Mouse (Mus musculus): ENCODE results near the gene Ltb.

The Ltb gene

DNA sequence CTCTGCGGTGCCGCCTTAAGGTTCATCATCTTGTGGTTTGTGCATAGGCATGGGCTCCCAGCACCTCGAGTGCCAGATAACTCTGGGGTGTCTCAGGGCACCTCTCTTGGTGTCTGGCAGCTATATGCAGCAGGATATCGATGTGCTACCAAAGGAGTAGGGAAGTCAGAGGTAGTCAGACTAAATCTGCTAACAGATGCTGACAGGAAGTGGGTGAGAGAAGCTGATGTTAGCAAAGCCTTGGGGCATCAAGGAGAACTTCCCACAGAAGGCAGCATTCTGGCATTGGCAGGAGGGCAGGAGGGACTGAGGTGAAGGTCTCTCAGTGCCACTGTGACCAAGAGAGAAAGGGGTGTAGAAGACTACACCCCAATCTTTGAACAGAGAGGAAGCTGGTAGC, 4.1 kb upstream of the Ltb start:
- ATAC-seq (ENCODE audit: insufficient number of reproducible peaks, low FRiP score, low TSS enrichment): no peak

DNA sequence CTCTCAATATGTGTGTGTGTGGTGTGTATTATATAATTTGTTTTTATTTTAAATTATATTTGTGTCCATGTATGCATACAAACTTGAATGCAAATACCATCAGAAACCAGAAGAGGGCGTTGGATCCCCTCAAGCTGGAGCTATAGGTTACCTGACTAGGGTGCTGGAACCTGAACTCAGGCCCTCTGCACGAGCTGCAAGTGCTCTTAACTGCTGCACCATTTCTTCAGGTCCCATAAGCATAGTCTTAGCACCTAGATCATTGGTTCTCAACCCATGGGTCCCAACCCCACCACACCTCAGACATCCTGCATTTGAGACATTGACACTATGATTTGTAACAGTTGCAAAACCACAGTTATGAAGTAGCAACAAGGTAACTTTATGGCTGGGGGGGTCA, 2.5 kb upstream of the Ltb start:
- no peak for ATAC-seq (ENCODE audit: insufficient number of reproducible peaks, low FRiP score, low TSS enrichment)

DNA sequence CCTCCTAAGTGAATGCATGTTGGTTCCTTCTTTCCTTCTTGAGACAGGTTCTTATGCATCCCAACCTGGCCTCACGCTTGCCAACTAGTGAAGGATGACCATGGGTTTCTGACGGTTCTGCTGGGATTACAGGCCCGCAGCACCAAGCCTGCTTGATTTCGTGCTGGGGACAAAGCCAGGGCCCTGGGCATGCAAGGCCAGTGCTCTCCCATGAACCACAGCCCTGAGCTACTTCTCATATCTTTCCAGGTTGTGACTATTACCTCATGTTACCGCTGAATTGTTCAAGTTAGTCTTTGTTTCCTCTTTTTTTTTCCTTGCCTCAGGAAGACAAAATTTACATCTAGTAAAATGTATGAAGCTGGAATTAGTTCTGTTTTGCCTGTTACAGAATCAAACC, 1.3 kb upstream of the Ltb start:
- ATAC-seq (ENCODE audit: insufficient number of reproducible peaks, low FRiP score, low TSS enrichment): no peak

DNA sequence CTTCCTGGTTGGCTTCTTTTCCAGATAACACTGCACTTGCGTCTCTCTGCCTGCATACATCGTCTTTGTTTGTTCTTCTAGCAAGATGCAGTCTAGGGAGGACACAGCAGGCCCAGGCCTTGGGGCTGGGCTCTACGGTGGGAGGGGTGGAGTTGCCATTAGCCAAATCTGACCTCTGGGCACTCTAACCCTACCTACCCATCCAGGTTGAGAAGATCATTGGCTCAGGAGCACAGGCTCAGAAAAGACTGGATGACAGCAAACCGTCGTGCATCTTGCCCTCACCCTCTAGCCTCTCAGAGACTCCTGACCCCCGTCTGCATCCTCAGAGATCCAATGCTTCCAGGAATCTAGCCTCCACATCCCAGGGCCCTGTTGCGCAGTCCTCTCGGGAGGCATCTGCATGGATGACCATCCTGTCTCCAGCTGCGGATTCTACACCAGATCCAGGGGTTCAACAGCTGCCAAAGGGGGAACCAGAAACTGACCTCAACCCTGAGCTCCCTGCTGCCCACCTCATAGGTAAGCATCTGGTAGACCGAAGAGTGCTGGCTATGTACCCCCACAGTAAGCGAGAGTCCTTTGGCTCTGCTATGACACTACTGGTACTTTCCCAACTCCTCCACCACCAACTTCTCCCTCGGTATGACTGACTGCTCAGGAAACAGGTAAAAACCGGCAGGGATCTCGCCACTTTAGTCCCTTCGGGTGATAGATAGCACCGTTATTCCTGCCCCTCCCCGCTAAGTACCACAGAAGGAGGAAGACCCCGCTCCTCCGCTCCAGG, 798 bp downstream of the Ltb start:
- no peak for ATAC-seq (ENCODE audit: insufficient number of reproducible peaks, low FRiP score, low TSS enrichment)

DNA sequence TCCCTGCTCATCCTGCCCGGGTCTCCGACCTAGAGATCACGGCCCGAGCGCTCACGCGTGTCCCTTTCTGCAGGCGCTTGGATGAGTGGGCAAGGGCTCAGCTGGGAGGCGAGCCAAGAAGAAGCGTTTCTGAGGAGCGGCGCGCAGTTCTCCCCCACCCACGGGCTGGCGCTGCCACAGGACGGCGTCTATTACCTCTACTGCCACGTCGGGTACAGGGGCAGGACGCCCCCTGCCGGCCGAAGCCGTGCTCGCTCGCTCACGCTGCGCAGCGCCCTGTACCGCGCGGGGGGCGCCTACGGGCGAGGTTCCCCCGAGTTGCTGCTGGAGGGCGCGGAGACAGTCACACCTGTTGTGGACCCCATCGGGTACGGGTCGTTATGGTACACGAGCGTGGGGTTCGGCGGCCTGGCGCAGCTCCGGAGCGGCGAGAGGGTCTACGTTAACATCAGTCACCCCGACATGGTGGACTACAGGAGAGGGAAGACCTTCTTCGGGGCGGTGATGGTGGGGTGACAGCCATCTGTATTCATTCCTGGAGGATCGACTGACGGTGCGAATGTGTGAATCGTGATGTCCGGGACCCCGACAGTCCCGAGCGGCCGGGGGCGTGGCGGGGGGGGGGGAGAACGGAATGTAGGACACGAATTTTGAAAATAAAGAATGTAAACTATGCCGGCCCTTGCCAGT, 1.5 kb downstream of the Ltb start:
- no peak for ATAC-seq (ENCODE audit: insufficient number of reproducible peaks, low FRiP score, low TSS enrichment)

DNA sequence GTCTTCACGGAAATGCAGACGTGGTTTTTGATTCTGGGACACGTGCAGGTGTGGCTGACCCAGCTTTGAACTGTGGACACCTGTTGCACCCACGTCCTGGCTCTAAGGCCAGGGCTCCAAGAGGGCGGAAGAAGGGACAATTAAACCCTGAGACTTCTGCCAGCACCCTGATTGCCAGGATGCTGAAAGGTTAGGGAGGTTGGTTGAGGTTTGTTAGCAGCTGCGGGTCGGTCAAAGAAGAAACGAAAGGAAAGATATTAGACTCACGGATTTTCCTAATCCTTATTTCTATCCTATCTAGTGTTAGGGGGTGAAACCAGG, 2.0 kb downstream of the Ltb start:
- ATAC-seq (ENCODE audit: insufficient number of reproducible peaks, low FRiP score, low TSS enrichment): no peak

DNA sequence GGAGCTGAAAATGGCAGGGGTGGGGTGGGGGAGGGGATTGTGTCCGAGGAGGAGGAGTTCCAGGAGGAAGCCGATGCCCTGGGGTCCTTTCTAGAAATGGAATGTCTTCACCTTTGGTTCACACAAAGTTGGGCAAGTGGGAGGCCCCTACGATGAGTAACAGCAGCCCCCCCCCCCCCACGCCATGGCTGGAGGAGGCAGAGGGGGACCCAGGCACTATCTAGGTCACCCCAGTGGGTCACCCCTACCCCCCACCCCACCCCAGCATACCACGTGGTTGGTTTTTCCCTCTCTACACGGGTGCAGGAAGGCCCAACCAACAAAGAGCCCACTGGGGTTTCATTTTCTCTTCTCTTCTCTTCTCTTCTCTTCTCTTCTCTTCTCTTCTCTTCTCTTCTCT, 2.9 kb downstream of the Ltb start:
- ATAC-seq (ENCODE audit: insufficient number of reproducible peaks, low FRiP score, low TSS enrichment): no peak

DNA sequence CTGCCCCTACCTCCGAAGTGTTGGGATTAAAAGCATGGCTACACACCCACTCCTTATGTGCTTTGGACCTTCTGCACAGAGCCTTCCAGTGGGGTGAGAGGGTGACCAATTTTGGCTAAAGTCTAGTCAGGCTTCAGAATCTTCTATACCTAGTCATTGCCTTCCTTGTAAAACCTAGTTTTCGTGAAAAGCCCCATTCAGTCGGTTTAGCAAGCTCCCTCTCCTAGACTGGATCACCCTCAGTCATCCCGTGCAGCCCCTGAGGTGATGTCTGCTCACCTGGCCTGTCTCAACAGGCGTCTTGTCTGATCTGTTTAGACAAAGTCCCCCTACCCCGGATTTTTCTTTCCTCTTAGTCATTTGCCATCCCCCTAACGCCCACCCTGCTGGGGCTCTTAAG, 3.8 kb downstream of the Ltb start:
- no peak for ATAC-seq (ENCODE audit: insufficient number of reproducible peaks, low FRiP score, low TSS enrichment)

DNA sequence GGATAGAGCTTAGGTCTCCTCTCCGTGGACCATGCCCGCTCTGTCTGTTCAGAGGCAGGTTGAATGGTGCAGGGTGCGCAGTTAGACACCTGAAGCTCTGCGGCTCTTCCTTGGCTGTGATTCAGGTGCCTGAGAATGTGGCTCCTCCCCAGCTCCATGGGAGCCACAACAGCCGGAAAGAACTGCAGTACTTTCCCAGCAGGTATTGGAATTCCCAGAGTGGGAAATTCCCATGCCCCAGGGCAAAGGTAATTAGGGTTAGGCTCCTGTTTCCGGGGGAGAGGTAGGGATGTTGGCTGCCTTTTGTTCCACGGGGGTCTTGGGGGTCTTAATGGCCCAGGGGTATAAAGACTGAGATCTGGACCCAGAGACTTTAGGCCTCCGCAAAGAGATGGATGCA, 4.7 kb downstream of the Ltb start:
- no peak for ATAC-seq (ENCODE audit: insufficient number of reproducible peaks, low FRiP score, low TSS enrichment)

DNA sequence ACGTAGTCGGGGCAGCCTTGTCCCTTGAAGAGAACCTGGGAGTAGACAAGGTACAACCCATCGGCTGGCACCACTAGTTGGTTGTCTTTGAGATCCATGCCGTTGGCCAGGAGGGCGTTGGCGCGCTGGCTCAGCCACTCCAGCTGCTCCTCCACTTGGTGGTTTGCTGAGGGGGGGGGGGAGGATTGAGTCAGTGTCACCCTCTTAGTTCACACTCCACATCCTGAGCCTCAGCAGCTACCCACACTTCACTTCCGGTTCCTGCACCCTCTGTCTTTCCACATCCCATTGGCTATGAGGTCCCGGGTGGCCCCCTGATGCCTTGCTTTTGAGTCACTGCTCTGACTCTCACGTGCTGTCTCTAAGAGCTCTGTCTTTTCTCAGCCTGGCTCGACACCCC, 6.2 kb downstream of the Ltb start:
- ATAC-seq (ENCODE audit: insufficient number of reproducible peaks, low FRiP score, low TSS enrichment): no peak

DNA sequence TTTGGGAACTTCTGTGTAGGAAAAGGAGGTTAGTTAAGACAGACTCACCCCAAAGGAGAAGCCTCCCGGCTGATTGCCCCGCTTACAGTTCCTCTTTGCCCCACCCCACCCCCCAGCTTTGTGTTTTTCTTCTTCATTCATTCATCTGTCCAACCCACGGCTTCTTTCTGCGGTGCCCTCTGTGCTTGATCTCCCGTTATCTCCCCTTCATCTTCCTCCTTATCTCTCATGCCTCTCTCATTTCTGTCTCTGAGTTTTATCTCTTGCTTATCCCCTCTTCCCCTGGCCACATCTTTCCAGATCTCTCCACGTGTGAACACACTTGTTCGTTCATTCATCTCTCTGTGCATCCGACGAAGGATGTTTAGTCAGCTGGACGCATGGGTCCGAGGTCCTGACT, 6.9 kb downstream of the Ltb start:
- ATAC-seq (ENCODE audit: insufficient number of reproducible peaks, low FRiP score, low TSS enrichment): no peak

DNA sequence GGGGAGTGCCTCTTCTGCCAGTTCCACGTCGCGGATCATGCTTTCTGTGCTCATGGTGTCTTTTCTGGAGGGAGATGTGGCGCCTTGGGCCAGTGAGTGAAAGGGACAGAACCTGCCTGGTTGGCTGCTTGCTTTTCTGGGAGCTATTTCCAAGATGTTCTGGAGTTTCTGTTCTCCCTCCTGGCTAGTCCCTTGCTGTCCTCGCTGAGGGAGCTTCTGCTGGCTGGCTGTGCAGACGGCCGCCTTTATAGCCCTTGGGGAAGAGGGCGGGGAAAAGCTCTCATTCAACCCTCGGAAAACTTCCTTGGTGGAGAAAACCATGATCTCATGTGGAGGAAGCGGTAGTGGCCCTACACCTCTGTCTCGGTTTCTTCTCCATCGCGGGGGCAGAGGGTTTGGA, 7.5 kb downstream of the Ltb start, which contains the start of gene Tnf:
Tnf (minus strand) TSS at position 221 of the 400 bp plus-strand sequence.
- ATAC-seq (ENCODE audit: insufficient number of reproducible peaks, low FRiP score, low TSS enrichment): no peak

DNA sequence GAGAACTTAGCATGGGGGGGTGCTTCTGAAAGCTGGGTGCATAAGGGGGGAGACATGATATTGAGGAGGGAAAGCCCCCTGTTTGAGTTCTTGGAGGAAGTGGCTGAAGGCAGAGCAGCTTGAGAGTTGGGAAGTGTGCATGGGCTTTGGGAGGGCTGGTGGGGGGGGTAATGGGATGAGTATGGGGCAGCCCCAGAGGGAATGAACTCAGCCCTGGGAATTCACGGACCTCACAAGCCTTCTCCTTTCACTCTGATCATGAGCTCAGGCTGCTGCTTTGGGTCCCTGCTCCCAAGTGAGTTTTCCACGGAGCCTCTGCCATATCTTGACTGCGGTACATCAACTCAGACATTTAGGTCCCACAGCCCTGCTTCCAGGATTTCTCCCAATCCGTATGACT, 8.2 kb downstream of the Ltb start:
- ATAC-seq (ENCODE audit: insufficient number of reproducible peaks, low FRiP score, low TSS enrichment): no peak

DNA sequence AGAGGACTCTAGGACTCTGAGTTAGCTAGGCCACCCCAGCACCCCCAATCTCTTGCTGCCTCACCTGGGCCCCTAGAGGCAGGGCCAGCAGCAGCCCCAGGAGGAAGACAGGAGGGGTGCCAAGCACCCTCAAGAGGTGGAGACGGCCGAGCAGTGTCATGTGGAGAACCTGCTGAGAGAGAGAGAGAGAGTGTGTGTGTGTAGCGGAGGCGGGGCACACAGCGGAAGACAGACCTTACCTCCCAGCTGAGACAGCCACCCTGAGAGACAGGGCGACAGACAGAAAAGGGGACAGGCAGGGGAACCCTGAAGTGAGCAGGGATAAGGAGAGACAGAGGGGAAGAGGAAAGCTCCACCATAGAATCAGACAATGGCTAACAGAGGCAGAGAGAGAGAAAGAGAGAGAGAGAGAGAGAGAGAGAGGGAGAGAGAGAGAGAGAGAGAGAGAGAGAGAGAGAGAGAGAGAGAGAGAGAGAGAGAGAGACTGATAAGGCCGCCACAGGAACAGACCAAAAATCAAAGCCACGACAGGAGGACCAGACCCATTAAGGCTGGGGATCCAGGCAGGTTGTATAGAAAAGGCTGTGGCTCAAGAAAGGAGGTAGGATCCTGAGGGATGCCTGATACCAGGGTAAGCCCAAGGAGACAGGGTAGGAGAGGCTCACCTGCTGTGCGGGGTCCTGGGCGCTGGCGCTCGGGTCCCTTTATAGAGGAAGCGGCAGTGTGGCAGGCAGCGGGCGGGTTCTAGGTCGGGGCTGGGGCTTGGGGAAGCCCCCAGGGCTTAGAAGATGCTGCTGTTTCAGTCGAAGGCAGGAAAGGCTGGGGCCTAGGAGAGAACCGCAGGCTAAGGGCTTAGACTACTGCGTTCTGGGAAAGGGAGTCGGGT, 10.5 kb downstream of the Ltb start, which contains the start of gene Lta:
Lta (minus strand) TSS at position 858 of the 886 bp plus-strand sequence.
- no peak for ATAC-seq (ENCODE audit: insufficient number of reproducible peaks, low FRiP score, low TSS enrichment)

DNA sequence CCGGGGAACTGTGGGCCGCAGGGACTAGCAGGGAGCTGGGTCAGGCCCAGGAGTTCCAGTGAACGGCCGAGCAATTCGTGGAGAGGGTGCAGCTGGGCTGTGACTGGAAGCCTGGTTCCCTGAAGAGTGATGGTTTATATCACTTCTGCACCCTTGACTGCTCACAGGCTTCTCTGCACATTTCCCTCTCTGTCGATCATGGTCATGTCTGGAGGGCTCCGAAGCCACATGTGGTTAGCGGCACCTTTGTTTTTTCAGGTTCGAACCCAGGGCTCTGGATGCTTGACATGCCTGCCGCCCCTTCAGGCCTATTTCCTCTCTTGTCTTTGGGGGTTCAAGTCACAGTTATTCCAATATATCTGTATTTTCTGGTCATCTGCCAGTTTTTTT, 11.1 kb downstream of the Ltb start:
- ATAC-seq (ENCODE audit: insufficient number of reproducible peaks, low FRiP score, low TSS enrichment): no peak

DNA sequence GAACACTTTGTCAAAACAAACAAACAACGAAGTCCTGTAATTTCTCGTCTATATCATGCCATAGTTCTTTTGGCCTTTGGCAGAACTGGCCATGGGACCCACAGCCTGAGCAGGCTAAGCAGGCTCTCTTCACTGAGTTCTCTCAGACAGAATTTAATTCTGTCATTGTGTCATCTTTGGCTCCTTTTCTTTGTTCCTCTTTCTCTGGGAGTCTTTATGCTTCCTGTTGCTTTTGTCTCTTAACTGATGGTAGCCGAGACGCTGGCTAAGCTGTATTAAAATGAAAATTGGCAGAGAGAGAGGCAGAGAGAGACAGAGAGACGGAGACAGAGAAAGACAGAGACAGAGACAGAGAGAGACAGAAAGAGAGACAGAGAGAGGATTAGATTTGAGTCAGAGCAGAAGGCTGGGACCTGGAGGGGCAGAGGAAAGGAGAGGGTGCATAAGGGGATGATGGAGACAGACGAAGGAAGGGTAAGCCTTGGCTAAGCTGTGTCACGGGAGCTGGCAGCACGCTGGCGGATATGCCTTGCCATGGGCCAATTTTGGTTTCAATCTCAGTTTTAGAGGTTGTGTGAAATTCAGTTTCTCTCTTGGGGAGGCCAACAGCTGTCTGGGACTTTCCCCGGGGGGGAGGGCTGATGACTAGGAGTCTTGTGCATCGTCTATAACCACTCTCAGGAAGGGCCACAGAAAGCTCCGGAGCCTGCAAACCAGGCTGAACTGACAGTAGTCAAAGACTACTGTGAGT, 15.7 kb downstream of the Ltb start:
- ATAC-seq (ENCODE audit: insufficient number of reproducible peaks, low FRiP score, low TSS enrichment): no peak

DNA sequence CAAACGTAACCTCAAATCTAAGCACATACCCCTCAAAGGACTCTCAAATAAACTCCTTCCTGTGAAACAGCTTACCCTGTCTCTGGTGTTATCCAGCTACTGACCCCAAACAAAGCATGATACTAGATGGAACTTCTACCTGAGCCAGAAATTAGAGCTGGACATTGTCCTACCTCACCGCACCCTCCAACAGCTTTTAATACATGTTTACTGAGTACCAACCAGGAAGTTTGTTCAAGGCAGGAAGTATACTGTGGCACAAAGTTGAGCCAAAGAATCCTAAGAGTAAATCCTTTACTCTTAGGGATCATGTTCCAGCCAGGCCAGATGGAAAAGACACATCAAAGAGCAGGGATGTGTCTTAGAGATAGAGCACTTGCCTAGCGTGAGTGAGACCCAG, 16.4 kb downstream of the Ltb start:
- no peak for ATAC-seq (ENCODE audit: insufficient number of reproducible peaks, low FRiP score, low TSS enrichment)

DNA sequence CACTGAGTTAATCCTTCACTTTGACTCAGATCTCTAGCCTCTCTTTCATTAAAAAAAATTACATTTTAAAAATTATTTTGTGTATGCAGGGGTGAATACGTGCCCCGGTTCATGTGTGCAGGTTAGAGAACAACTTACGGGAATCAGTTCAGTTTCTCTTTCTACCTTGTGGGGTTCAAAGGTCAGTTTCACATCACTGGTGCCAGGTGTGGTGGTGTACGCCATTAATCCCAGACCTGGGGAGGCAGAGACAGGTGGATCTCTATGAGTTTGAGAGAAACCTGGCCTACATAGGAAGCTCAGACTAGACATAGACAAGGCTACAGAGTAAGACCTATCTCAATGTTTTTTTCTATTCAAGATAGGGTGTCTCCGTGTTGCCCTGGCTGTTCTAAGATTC, 18.8 kb downstream of the Ltb start:
- no peak for ATAC-seq (ENCODE audit: insufficient number of reproducible peaks, low FRiP score, low TSS enrichment)

DNA sequence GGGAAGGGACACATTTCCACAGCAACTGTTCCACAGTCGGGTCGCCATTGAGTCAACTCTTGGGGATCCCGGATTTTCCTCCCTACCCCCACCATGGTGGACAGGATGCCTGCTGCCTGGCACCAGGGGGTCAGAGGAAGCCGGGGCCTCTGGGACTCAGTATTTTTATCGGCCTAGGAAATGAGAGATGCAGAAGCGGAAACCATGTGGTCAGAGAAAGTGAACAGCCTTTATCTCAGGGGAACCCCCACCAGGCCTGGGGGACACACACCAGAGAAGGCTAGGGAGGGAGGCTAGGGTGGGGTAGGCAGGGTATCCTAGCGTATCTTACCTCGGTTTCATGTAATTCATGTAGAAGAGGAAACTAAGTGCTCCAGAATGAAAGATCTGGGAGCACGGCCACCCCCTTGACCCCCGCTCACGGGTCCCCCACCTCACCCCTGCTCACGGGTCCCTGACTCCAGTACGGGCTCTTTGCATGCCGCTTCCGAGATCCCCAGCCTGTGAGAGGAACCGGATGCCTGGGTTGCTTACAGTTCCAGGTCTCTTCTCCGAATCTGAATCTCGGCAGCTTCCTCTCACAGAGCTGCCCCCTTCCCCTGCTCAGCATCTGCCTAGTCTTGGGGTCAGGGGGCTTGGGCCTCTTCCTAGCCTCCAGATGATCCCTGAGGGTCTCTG, 24.4 kb downstream of the Ltb start:
- no peak for ATAC-seq (ENCODE audit: insufficient number of reproducible peaks, low FRiP score, low TSS enrichment)

DNA sequence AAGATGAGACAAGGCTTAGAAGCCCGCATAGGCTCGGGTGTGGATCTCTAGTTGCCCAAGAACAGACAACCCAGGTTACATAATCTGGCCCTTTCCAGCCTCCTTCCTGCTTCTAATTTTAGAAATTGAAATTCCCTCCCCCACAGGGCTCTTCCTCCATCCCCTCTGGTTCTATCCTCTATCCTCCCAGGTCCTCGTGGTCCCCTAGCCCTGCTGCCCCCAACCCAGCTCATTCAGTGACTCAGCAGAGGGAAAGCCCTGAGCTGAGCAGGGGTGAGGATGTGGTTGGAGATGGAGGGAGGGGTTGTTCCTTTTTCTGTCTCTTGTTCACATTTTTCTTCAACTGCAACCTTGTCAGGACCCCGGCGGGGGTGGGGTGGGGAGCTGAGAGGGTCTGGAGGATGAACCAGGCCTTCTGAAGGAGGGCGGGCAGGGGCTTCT, 25.4 kb downstream of the Ltb start:
- no peak; the same call in 1 of the 2 replicates for ATAC-seq (ENCODE audit: insufficient number of reproducible peaks, low FRiP score, low TSS enrichment)

Data from cerebellum, adult (tissue).